Mouse (Mus musculus) limb, embryonic 13.5 days (tissue): ENCODE results near the gene Jund. TPM values are rescaled to one million over a fixed set of nuclear protein-coding genes. Genes with fewer than 3 reads are reported as not detected.
A peak's percentile ranks its signal among the peaks of the same experiment; 100 is the strongest.

Experiments
- ATAC-seq: fragments of 200-750 bp; cut with Nextera tagmentation; 2 replicates; pipeline ENCODE4 v1.8.0; 2017; ENCODE audit warnings: low read depth, moderate number of reproducible peaks, moderate TSS enrichment; ENCODE audit not compliant: low FRiP score
- H3K27ac ChIP-seq: fragments of 300-500 bp; sonication (generic); 2 replicates; pipeline ENCODE4 v1.5.1; 2015; ENCODE audit warnings: inconsistent platforms, mild to moderate bottlenecking, moderate library complexity
- H3K27me3 ChIP-seq: fragments of 300-500 bp; sonication (generic); 2 replicates; pipeline ENCODE4 v1.6.1; 2015; ENCODE audit warnings: mild to moderate bottlenecking, inconsistent platforms
- H3K36me3 ChIP-seq: fragments of 300-500 bp; sonication (generic); 2 replicates; pipeline ENCODE4 v1.6.1; 2015; ENCODE audit warnings: inconsistent platforms, mild to moderate bottlenecking, moderate library complexity
- H3K4me1 ChIP-seq: fragments of 300-500 bp; sonication (generic); 2 replicates; pipeline ENCODE4 v1.6.1; 2015; ENCODE audit warnings: inconsistent platforms
- H3K4me2 ChIP-seq: fragments of 300-500 bp; sonication (generic); replicated peaks from 2 replicates; pipeline ENCODE4 v1.6.1; 2015; ENCODE audit warnings: inconsistent platforms, mild to moderate bottlenecking, moderate library complexity
- H3K4me3 ChIP-seq: fragments of 300-500 bp; sonication (generic); 2 replicates; pipeline ENCODE4 v1.5.1; 2015; ENCODE audit warnings: moderate library complexity, mild to moderate bottlenecking, inconsistent platforms
- H3K9ac ChIP-seq: fragments of 300-500 bp; sonication (generic); 2 replicates; pipeline ENCODE4 v1.6.1; 2015; ENCODE audit warnings: mild to moderate bottlenecking, inconsistent platforms
- H3K9me3 ChIP-seq: fragments of 300-500 bp; sonication (generic); 2 replicates; pipeline ENCODE4 v1.6.1; 2016; ENCODE audit warnings: inconsistent platforms
- whole genome bisulfite sequencing: fragments of 180-500 bp; shearing (Covaris S2); methylation state at CpG from one replicate; pipeline ENCODE4 v1.1.7; 2015; 5-methylcytosine and 5-hydroxymethylcytosine counted together
- polyA plus RNA-seq: library from polyadenylated mRNA; unstranded; fragments of >200 nt; fragmentation: Nextera tagmentation; extraction: Ambion mirVana; gene quantifications from 2 replicates; pipeline ENCODE4 v1.2.1, GENCODE M21; 2015

Jund gene
- polyA plus RNA-seq, 1 experiment from 2014 or later: 61.1 TPM

- WGBS: 92% methylated on average over 15 of the region's 15 CpGs
- peaks cover 28% of the 10 kb centered on the region for H3K4me1 ChIP-seq
- no peak for ATAC-seq
- H3K27me3 ChIP-seq: no peaks in the 10 kb centered on the region
- no peak overlapping the region; the same call in 1 of the 2 replicates for H3K9ac ChIP-seq
- peaks cover 42% of the 10 kb centered on the region for H3K36me3 ChIP-seq
- H3K9me3 ChIP-seq: no peaks in the 10 kb centered on the region
- H3K27ac ChIP-seq: no peak overlapping the region
- H3K4me3 ChIP-seq: no peak overlapping the region
- no peak overlapping the region for H3K4me2 ChIP-seq
These were observed 21.2 kb upstream of the Jund start for GRCm38 (mm10) chr8:70677451-70678080.

DNA sequence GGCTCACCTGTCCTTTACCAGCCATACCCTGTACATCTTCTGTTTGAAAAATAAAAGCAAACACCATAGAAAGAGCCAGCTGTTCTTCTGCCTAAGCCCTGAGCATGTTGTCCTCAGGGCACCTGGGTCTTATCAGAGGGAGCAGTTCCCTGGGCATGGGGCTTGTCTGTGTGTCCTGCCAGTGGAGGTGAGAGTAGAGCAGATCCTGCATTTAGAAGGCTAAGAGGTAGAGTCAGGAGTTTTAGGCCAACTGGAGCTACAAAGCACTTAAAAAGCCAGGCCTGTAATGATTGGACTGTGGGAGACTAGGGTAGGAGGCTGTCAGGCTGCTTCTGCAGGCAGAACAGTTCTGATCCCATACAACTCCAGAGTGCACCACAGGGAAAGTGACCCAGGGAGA is 20.1 kb upstream of the Jund start:
- Histone ChIP-seq H3K27me3 (no peaks in the 10 kb centered on the region), H3K4me1 (peaks cover 27% of the 10 kb centered on the region), H3K9ac (no peak overlapping the region), H3K27ac (no peak overlapping the region), H3K36me3 (peaks cover 42% of the 10 kb centered on the region), H3K4me2 (no peak overlapping the region), H3K9me3 (no peaks in the 10 kb centered on the region), H3K4me3 (no peak overlapping the region)
- no peak for ATAC-seq

- no peak overlapping the region for H3K4me2 ChIP-seq
- H3K9me3 ChIP-seq: no peaks in the 10 kb centered on the region
- no peak overlapping the region for H3K4me3 ChIP-seq
- no peaks in the 10 kb centered on the region for H3K27me3 ChIP-seq
- ATAC-seq: no peak
- H3K27ac ChIP-seq: no peak overlapping the region
- H3K36me3 ChIP-seq: peaks cover 42% of the 10 kb centered on the region
- H3K9ac ChIP-seq: no peak overlapping the region
- H3K4me1 ChIP-seq: peaks cover 19% of the 10 kb centered on the region
- WGBS: 96% methylated on average over 4 of the region's 4 CpGs
These were observed 19.3 kb upstream of the Jund start for GRCm38 (mm10) chr8:70679404-70679803.

DNA sequence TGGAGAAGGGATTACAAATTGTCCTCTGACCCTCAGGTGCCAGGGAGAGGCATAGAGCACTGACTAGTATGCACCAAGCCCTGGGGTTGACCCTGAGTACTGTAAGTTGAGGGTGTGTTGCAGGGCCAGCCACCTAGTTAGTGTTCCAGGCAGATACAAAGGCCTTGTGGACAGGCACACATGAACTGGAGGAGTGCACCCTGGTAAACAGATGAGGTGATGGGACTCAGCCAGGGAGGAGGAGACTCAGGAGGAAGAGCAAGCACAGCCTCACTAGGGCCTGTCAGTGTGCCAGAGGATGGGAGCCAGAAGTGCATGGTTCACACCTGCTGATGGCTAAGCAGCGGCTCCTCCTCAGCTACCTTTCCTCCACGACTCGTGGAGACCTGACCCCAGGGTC is 18.7 kb upstream of the Jund start:
- H3K4me2 ChIP-seq: no peak overlapping the region
- H3K9ac ChIP-seq: no peak overlapping the region
- no peaks in the 10 kb centered on the region for H3K27me3 ChIP-seq
- no peaks in the 10 kb centered on the region for H3K9me3 ChIP-seq
- peaks cover 13% of the 10 kb centered on the region for H3K4me1 ChIP-seq
- ATAC-seq: no peak
- no peak overlapping the region for H3K27ac ChIP-seq
- WGBS: 81% methylated on average over 3 of the region's 3 CpGs
- peaks cover 42% of the 10 kb centered on the region for H3K36me3 ChIP-seq
- no peak overlapping the region for H3K4me3 ChIP-seq

GRCm38 (mm10) chr8:70681410-70681809 is 17.3 kb upstream of the Jund start:
- H3K4me1 ChIP-seq: peaks cover 13% of the 10 kb centered on the region
- H3K27ac ChIP-seq: no peak overlapping the region
- WGBS: 65% methylated on average over 3 of the region's 3 CpGs
- no peak for ATAC-seq
- H3K27me3 ChIP-seq: no peaks in the 10 kb centered on the region
- H3K9me3 ChIP-seq: no peaks in the 10 kb centered on the region
- no peak overlapping the region for H3K4me3 ChIP-seq
- peaks cover 35% of the 10 kb centered on the region for H3K36me3 ChIP-seq
- H3K9ac ChIP-seq: no peak overlapping the region
- no peak overlapping the region for H3K4me2 ChIP-seq

DNA sequence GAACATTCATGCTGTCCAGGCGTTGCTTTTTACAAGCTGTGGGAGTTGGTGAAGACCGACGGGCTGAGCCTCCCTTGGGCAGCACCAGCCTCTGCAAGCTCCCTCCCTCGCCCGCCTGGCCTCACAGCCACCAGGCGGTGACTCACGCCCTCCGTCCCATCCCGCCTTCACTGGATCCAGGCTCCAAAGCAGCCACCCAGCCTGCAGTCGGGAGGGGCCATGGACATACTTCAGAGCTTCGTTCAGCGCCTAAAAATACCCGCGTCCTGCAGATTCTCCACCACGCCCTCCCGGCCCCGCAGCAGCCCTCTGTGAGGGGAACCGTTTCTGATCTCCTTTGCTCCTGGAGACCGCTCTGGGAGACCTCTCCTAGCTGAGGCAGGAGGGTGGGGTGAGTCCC is 16.6 kb upstream of the Jund start:
- Histone ChIP-seq H3K4me1 (peaks cover 13% of the 10 kb centered on the region), H3K9me3 (no peaks in the 10 kb centered on the region), H3K27me3 (no peaks in the 10 kb centered on the region), H3K36me3 (peaks cover 31% of the 10 kb centered on the region), H3K4me2 (peak overlapping the region; percentile 48), H3K9ac (peak overlapping the region; percentile 60), H3K4me3 (0 out of 2 replicates have a peak overlapping the region, but pooled peaks have one; percentile 5), H3K27ac (no peak overlapping the region)
- ATAC-seq: peak; percentile 75
- 6% methylated on average over 19 of the region's 19 CpGs for WGBS

- no peak for ATAC-seq
- Histone ChIP-seq H3K27ac (no peak overlapping the region), H3K4me2 (peak overlapping the region; percentile 48), H3K4me3 (no peak overlapping the region), H3K27me3 (no peaks in the 10 kb centered on the region), H3K9ac (peak overlapping the region; percentile 60; the same call in 1 of the 2 replicates), H3K4me1 (peaks cover 13% of the 10 kb centered on the region), H3K9me3 (no peaks in the 10 kb centered on the region), H3K36me3 (peaks cover 26% of the 10 kb centered on the region)
- WGBS: 63% methylated on average over 3 of the region's 3 CpGs
These were observed 16.1 kb upstream of the Jund start for GRCm38 (mm10) chr8:70682692-70683091.

DNA sequence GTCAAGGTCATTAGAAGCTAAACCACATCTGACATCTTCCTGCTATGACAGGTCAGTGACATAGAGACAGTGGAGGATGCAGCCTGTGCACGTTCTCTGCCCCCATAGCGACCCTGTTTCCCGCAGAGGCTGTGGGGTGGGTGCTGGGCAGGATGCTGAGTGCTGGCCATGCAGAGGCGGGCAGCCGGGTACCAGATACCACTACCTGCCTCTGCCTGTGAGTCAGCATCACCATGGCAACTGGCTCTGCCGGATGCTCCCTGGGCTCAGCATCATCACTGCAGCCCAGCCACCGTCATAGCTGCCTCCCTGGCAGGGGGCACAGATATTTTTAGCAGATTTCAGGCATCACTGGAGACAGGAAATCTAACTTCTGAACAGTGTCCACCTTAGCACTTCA is 14.5 kb upstream of the Jund start:
- WGBS: 46% methylated on average over 7 of the region's 7 CpGs

DNA sequence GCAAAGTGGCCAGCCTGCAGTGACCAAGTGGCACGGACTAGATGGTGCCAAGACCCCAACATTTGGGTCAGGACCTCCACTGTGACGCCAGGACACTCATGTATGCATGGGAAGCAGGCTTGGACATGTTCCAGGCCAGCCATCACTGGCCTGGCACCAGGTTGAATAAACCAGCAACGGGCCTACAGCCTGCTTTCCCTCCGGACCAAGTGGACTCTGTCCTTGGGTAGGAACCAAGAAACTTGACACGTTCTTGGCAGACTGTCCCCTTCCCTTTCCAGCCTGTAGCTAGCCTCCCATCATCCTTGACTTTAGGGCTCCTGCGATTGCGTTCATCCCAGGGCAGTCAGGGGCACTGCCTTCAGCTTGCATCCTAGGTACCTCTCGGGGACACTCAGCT is 11.2 kb upstream of the Jund start:
- ATAC-seq: no peak
- no peak overlapping the region for H3K9ac ChIP-seq
- no peaks in the 10 kb centered on the region for H3K36me3 ChIP-seq
- H3K27me3 ChIP-seq: no peaks in the 10 kb centered on the region
- H3K9me3 ChIP-seq: no peaks in the 10 kb centered on the region
- no peak overlapping the region for H3K4me2 ChIP-seq
- H3K27ac ChIP-seq: no peak overlapping the region
- peaks cover 25% of the 10 kb centered on the region for H3K4me1 ChIP-seq
- WGBS: 83% methylated on average over 8 of the region's 8 CpGs
- no peak overlapping the region for H3K4me3 ChIP-seq

More for the DNA sequence above, 14.5 kb upstream of the Jund start:
- Histone ChIP-seq H3K4me1 (peaks cover 13% of the 10 kb centered on the region), H3K4me2 (no peak overlapping the region), H3K9me3 (no peaks in the 10 kb centered on the region), H3K4me3 (no peak overlapping the region), H3K36me3 (peaks cover 10% of the 10 kb centered on the region), H3K27ac (no peak overlapping the region), H3K9ac (no peak overlapping the region), H3K27me3 (no peaks in the 10 kb centered on the region)
- ATAC-seq: no peak

DNA sequence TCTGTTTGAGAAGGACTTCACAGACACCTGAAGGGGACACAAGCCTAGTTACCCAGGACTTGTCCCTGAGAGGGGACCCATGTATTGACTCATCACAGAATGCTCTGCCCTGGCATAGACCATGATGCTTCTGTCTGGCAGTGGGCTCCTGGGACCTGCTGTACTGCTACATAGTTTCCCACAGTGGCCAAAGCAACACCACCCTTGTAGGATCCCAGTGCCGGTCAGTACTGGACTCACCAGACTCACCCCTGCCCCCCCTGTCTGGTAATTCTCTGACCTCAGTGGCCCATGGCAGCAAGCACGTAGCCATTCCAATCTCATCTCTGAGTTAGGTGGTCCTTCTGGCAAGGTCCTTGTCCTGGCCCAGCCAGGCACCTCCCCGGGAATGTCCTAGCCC is 10.6 kb upstream of the Jund start:
- Histone ChIP-seq H3K36me3 (no peaks in the 10 kb centered on the region), H3K27ac (no peak overlapping the region), H3K4me3 (no peak overlapping the region), H3K4me1 (peaks cover 26% of the 10 kb centered on the region), H3K9ac (no peak overlapping the region), H3K27me3 (no peaks in the 10 kb centered on the region), H3K9me3 (no peaks in the 10 kb centered on the region), H3K4me2 (no peak overlapping the region)
- 95% methylated on average over 3 of the region's 3 CpGs for WGBS
- no peak for ATAC-seq

GRCm38 (mm10) chr8:70689892-70690390 is 8.8 kb upstream of the Jund start:
- no peak for ATAC-seq
- Histone ChIP-seq H3K27me3 (no peaks in the 10 kb centered on the region), H3K36me3 (no peaks in the 10 kb centered on the region), H3K27ac (0 out of 2 replicates have a peak overlapping the region, but pooled peaks have one; percentile 15), H3K4me3 (no peak overlapping the region), H3K9me3 (no peaks in the 10 kb centered on the region), H3K9ac (no peak overlapping the region), H3K4me2 (no peak overlapping the region; the same call in 1 of the 2 replicates), H3K4me1 (peaks cover 37% of the 10 kb centered on the region)
- WGBS: 70% methylated on average over 5 of the region's 5 CpGs

- Histone ChIP-seq H3K9ac (peak overlapping the region; percentile 72), H3K27me3 (no peaks in the 10 kb centered on the region), H3K4me1 (peaks cover 50% of the 10 kb centered on the region), H3K36me3 (no peaks in the 10 kb centered on the region), H3K27ac (peak overlapping the region; percentile 86), H3K4me3 (peak overlapping the region; percentile 36), H3K9me3 (no peaks in the 10 kb centered on the region), H3K4me2 (peak overlapping the region; percentile 64)
- 46% methylated on average over 4 of the region's 4 CpGs for WGBS
- peak; percentile 10 for ATAC-seq
These were observed 7.5 kb upstream of the Jund start for GRCm38 (mm10) chr8:70691230-70691629.

- 4% methylated on average over 20 of the region's 20 CpGs for WGBS
- ATAC-seq: peak; percentile 60
- H3K9me3 ChIP-seq: no peaks in the 10 kb centered on the region
- peak overlapping the region; percentile 64 for H3K4me2 ChIP-seq
- H3K27me3 ChIP-seq: no peaks in the 10 kb centered on the region
- H3K36me3 ChIP-seq: no peaks in the 10 kb centered on the region
- peak overlapping the region; percentile 36 for H3K4me3 ChIP-seq
- peaks cover 55% of the 10 kb centered on the region for H3K4me1 ChIP-seq
- H3K9ac ChIP-seq: peak overlapping the region; percentile 72
- H3K27ac ChIP-seq: peak overlapping the region; percentile 86
These were observed 7.0 kb upstream of the Jund start for GRCm38 (mm10) chr8:70691727-70692231.
